Mouse (Mus musculus) heart, adult 2 months (tissue): ENCODE data around the gene Pros1. TPM values are rescaled to one million over a fixed set of nuclear protein-coding genes. Genes with fewer than 3 reads are reported as not detected.
A peak's percentile ranks its signal among the peaks of the same experiment; 100 is the strongest.

Experiments
- DNase-seq, 2 experiments: peaks; one replicate each; pipeline ENCODE4 v3.0.0; 2021
- H3K27ac ChIP-seq: fragments of 200-600 bp; 2 replicates; pipeline ENCODE4 v1.8.1; 2022
- H3K27me3 ChIP-seq: fragments of 200-500 bp; 2 replicates; pipeline ENCODE4 v1.6.1; 2012; ENCODE audit warnings: mild to moderate bottlenecking, low read length, inconsistent platforms, mixed read lengths; ENCODE audit not compliant: control insufficient read depth, insufficient read depth
- H3K36me3 ChIP-seq: fragments of 200-500 bp; 2 replicates; pipeline ENCODE4 v1.6.1; 2012; ENCODE audit warnings: low read length, inconsistent platforms; ENCODE audit not compliant: control insufficient read depth, insufficient read depth
- H3K4me1 ChIP-seq: fragments of 200-500 bp; 2 replicates; pipeline ENCODE4 v1.6.1; 2011; ENCODE audit warnings: low read length; ENCODE audit not compliant: control insufficient read depth, insufficient read depth
- H3K4me3 ChIP-seq: fragments of 200-600 bp; 2 replicates; pipeline ENCODE4 v1.8.1; 2022
- H3K79me2 ChIP-seq: fragments of 200-500 bp; replicated peaks from 2 replicates; pipeline ENCODE4 v1.6.1; 2012; ENCODE audit warnings: mild to moderate bottlenecking, inconsistent platforms, low read length, moderate library complexity, mixed read lengths; ENCODE audit not compliant: control insufficient read depth, insufficient read depth
- H3K9ac ChIP-seq: fragments of 200-500 bp; 2 replicates; pipeline ENCODE4 v1.6.1; 2012; ENCODE audit warnings: low read depth, mild to moderate bottlenecking, control low read depth, inconsistent platforms, low read length, mixed read lengths
- CTCF ChIP-seq: fragments of 200-600 bp; IDR thresholded peaks from 2 replicates; pipeline ENCODE4 v1.8.1; 2022; ENCODE audit warnings: antibody characterized with exemption, mild to moderate bottlenecking, moderate library complexity
- EP300 ChIP-seq: fragments of 200-500 bp; IDR thresholded peaks from 2 replicates; pipeline ENCODE4 v1.6.1; 2011; ENCODE audit warnings: low read depth, low read length, control low read depth; ENCODE audit not compliant: insufficient read depth
- POLR2A ChIP-seq: fragments of 200-500 bp; IDR thresholded peaks from 2 replicates; pipeline ENCODE4 v1.6.1; 2011; ENCODE audit warnings: mild to moderate bottlenecking, low read depth, low read length, control low read depth; ENCODE audit not compliant: insufficient read depth
- WGBS: fragments of 180-500 bp; shearing (Covaris S2); methylation state at CpG from one replicate; pipeline ENCODE4 v1.1.7; 2018; 5-methylcytosine and 5-hydroxymethylcytosine counted together
- intact Hi-C: fragments of 180-260 bp; cut with DNase I; formaldehyde crosslinking; loops from one replicate; pipeline ENCODE4 v1.15.1; 2025
- long read RNA-seq: library from polyadenylated mRNA; stranded (forward); transcript quantifications from one replicate; pipeline ENCODE4 v2.0.0, GENCODE M21; 2021
- polyA plus RNA-seq: library from polyadenylated mRNA; depleted of rRNA; stranded (reverse); fragments of >200 nt; gene quantifications from 2 replicates; pipeline ENCODE4 v1.2.3, GENCODE M21; 2012; rRNA removed
- total RNA-seq, 2 experiments: library from RNA; stranded (reverse); gene quantifications; 2 replicates each; pipeline ENCODE4 v1.2.3; 2021

Pros1 gene
- total RNA-seq (10 to 100 TPM; 15.5 to 17.0 TPM), polyA plus RNA-seq (5.9 and 10.2 TPM in 2 replicates)
- long read RNA-seq, transcript Pros1-201 (15 exons, 3,303 nt): major isoform, 40 of 45 reads
- long read RNA-seq, partial matches to known transcripts: 1 of 45 reads
- long read RNA-seq, other reads (novel, unspliced or antisense): 4 of 45 reads

DNA sequence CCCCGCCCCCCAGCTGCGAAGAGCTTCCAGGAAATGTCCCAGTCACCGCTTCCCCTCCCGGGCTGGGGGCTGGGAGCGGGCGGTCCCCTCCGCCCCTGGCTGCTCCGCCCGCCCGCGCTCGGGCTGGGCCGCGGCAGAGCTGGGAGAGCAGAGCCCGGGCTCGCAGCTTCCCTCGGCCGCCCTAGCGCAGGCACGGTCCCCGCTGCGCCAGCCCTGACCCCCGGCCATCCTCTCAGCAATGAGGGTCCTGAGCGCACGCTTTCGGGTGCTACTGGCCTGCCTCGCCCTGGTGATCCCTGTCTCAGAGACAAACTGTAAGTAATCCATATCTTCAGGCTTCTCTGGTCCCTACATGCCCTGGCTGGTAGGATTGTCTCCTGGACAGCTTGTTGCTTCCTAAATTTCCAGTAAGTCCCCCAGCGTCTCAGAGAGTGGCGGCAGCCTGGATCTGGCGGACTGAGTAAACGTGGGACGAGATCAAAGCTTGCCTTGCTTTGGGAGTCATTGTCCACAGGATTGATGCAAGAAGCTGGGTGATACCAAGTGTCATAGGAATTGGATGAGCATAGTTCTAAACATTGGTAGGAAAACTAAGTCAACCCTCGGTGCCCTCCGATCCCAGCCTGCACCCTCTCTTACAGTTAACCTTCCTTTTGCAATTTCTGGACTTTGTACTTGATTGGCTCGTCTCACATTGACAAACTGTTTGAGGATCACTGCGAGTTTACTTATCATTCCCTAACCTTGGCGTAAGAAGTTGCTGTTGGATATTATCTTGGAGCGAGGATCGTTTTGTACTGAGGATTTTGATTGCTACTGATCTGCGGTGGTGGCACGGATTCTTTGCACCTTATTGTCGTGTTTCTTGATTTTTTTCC lies at the start of gene Pros1:
Gene Pros1 (plus strand): TSS at position 117 of the 878 bp plus-strand sequence.
- Histone ChIP-seq H3K27me3 (no peaks in the 10 kb centered on the region), H3K79me2 (peaks cover 2% of the 10 kb centered on the region; the same call in 1 of the 2 replicates), H3K4me3 (peak within 1 kb of the TSS; percentile 70), H3K9ac (peak within 1 kb of the TSS; percentile 97), H3K4me1 (peaks cover 3% of the 10 kb centered on the region), H3K36me3 (peaks cover 7% of the 10 kb centered on the region), H3K27ac (peak within 1 kb of the TSS; percentile 95)
- intact Hi-C loops: loop anchor here (2.0 kb wide), 1 partner anchor 68 kb away; the partner anchor contains the start of gene Nsun3
- peak; percentile 85 to 88 for DNase-seq
- WGBS: 3% methylated on average over 32 of the region's 42 CpGs
- TF ChIP-seq POLR2A: peak; percentile 84
- TF ChIP-seq CTCF: no peak
- 0 out of 2 replicates have a peak, but pooled peaks have one; percentile 23 for TF ChIP-seq EP300

DNA sequence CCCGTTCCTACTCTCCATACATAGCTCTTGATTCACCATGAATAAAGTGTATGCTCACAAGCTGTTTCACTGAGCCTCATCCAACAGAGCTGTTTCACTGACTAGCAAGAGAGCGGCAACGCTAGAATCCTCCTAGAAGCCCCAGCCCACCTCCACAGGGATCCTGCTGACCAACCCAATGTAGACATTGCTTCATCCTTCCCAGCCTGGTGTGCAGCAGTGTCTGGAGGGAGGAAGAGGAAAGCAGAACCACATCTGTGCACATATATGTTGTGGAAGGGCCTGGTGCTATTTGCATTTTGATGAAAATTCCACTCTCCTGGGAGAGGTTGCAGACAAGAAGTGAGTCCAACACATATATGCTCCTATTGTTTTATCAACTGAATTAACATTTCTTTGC lies 49.5 kb upstream of the Pros1 start:
- intact Hi-C loops: no loop called here
- TF ChIP-seq CTCF (no peak), EP300 (no peak), POLR2A (no peak)
- H3K36me3 ChIP-seq: no peaks in the 10 kb centered on the region
- no peak for DNase-seq
- H3K9ac ChIP-seq: no peak overlapping the region
- no peaks in the 10 kb centered on the region for H3K27me3 ChIP-seq
- peaks cover 2% of the 10 kb centered on the region; the same call in 1 of the 2 replicates for H3K4me1 ChIP-seq
- no peak overlapping the region for H3K27ac ChIP-seq
- 96% methylated on average over 3 of the region's 3 CpGs for WGBS
- H3K4me3 ChIP-seq: no peak overlapping the region
- no peaks in the 10 kb centered on the region for H3K79me2 ChIP-seq

DNA sequence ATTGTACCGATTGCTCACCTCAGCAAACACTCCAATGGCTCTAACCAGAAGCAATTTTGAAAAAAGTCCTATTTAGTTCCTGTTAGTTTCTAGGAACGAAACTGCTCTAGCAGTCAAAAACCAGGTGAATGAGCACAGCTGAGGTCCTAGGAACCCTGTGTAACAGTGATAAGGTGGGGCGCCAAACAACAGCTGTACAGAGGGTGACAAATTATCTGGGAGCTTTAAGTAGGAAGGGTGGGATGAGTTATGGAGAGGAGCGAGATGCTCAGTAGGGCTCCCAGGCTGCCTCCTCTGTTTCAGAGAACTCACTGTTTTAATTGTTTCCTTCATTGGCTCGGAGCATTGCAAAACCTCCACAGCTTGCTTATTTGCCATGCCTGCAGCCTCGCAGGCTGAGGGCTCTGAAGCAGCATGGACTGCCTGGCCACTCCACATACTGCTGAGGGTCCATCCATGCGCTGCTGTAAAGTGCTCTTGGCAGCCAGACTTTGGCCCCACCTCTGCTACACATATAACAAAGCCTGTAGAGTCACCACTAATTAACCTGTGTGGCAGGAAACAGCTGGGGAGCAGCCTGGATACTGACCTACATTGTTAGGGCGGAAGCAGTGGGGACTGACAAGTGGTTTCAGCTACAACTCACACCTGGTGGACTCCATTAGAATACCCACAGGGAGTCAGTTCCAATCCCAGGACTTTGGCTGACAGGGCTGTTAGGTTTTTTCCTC lies 46.7 kb upstream of the Pros1 start:
- WGBS: 60% methylated on average over 8 of the region's 8 CpGs
- H3K9ac ChIP-seq: no peak overlapping the region
- no peak overlapping the region for H3K27ac ChIP-seq
- no peaks in the 10 kb centered on the region for H3K27me3 ChIP-seq
- TF ChIP-seq EP300 (no peak), CTCF (no peak), POLR2A (no peak)
- H3K4me1 ChIP-seq: peaks cover 2% of the 10 kb centered on the region; the same call in 1 of the 2 replicates
- H3K79me2 ChIP-seq: no peaks in the 10 kb centered on the region
- DNase-seq: no peak
- intact Hi-C loops: no loop called here
- H3K4me3 ChIP-seq: no peak overlapping the region
- no peaks in the 10 kb centered on the region for H3K36me3 ChIP-seq

DNA sequence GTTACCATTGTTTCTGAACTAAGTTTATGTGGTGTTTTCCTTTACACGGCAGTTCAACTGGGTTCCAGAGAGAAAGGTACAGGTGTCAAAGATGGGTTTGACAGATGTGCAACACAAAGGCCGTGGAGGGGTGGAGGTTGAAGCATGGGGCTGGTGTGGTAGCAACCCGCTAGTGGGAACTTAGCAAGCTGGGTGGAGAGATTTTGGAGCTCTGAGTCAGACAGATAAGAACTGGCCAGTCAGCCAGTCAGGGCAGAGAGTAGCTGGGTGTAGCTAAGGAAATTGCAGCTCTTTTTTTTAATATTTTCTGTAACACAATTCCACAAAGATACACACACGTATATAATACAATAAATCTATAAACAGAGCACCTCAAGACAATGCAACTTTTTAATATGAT lies 43.3 kb upstream of the Pros1 start:
- H3K9ac ChIP-seq: no peak overlapping the region
- no peaks in the 10 kb centered on the region for H3K27me3 ChIP-seq
- no peak for DNase-seq
- intact Hi-C loops: no loop called here
- 85% methylated on average over 4 of the region's 4 CpGs for WGBS
- TF ChIP-seq POLR2A (no peak), EP300 (no peak), CTCF (no peak)
- H3K27ac ChIP-seq: no peak overlapping the region
- peaks cover 2% of the 10 kb centered on the region; the same call in 1 of the 2 replicates for H3K4me1 ChIP-seq
- no peaks in the 10 kb centered on the region for H3K79me2 ChIP-seq
- no peaks in the 10 kb centered on the region for H3K36me3 ChIP-seq
- no peak overlapping the region for H3K4me3 ChIP-seq

DNA sequence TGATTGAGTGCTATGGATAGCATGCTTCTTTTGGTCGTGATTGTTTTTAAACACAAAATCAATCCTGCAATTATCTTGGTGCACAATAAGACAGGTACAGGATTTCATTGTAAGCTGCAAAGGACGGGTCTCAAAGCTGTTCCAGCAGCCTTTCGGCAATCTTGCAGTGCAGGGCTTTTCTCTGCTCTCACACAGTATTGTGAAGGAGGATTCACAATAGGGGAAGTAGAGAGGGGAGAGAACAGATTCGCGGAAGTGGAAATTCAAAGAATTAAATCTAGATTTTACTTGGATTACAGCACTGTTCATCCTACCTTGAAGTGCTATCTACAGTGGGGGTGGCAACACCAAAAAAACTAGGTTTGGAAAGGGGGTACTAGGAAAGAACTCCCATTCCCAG lies 40.3 kb upstream of the Pros1 start:
- 85% methylated on average over 5 of the region's 5 CpGs for WGBS
- TF ChIP-seq POLR2A (no peak), CTCF (no peak), EP300 (no peak)
- Histone ChIP-seq H3K4me1 (no peaks in the 10 kb centered on the region), H3K4me3 (no peak overlapping the region), H3K27me3 (no peaks in the 10 kb centered on the region), H3K36me3 (no peaks in the 10 kb centered on the region), H3K9ac (no peak overlapping the region), H3K79me2 (no peaks in the 10 kb centered on the region), H3K27ac (no peak overlapping the region)
- intact Hi-C loops: no loop called here
- no peak for DNase-seq
